Mouse (Mus musculus) adrenal gland, adult 18-20 months (tissue): ENCODE measurements around the gene Gm13539. TPM values are rescaled to one million over a fixed set of nuclear protein-coding genes. Genes with fewer than 3 reads are reported as not detected.

Source experiments
- DNase-seq, 2 experiments: peaks; one replicate each; pipeline ENCODE4 v3.0.0; 2021 to 2022; ENCODE audit warnings: low spot score in 2 of 2
- total RNA-seq, 2 experiments: library from RNA; stranded (reverse); gene quantifications; 1 replicate in 1 of 2; 2 replicates in 1 of 2; pipeline ENCODE4 v1.2.3; 2021

Gene Gm13539
- total RNA-seq, 2 experiments from 2014 or later = not detected

- DNase-seq = no peak
Observed at GRCm38 (mm10) chr2:25824751-25825150, 42.7 kb downstream of the Gm13539 start.

GRCm38 (mm10) chr2:25828344-25828947 is 46.4 kb downstream of the Gm13539 start:
- DNase-seq = no peak

GRCm38 (mm10) chr2:25830786-25831185 is 48.7 kb downstream of the Gm13539 start:
- DNase-seq = no peak

- peak; percentile 78 to 80 for DNase-seq
Observed at GRCm38 (mm10) chr2:25836291-25836690, 54.2 kb downstream of the Gm13539 start.

Other genes with a start within 250 kb of the Gm13539 start
- 10 to 100 TPM; 32.5 to 32.6 TPM for gene Traf2, start 235.3 kb upstream of the Gm13539 start, total RNA-seq
- gene Edf1, start 224.4 kb upstream of the Gm13539 start, total RNA-seq = 100 to 1,000 TPM; 302 to 308 TPM
- 1 to 10 TPM; 3.4 to 4.4 TPM for gene Mamdc4, start 207.4 kb upstream of the Gm13539 start, total RNA-seq
- gene Phpt1, start 207.0 kb upstream of the Gm13539 start, total RNA-seq = 10 to 100 TPM; 49.4 to 69.5 TPM
- 1 to 10 TPM; 1.5 to 1.7 TPM for gene Ajm1, start 200.5 kb upstream of the Gm13539 start, total RNA-seq
- gene Rabl6, start 173.7 kb upstream of the Gm13539 start, total RNA-seq = 10 to 100 TPM; 82.3 to 97.5 TPM
- gene Ccdc183, start 164.6 kb upstream of the Gm13539 start, total RNA-seq = not detected
- 10 to 100 TPM; 14.6 to 38.7 TPM for gene Tmem141, start 160.3 kb upstream of the Gm13539 start, total RNA-seq
- 10 to 100 TPM in 1 of 2 experiments, 1 to 10 TPM in 1; 5.3 to 12.3 TPM for gene Fcna, start 154.2 kb upstream of the Gm13539 start, total RNA-seq
- gene Lcn8, start 129.1 kb upstream of the Gm13539 start, total RNA-seq = not detected
- not detected for gene Lcn5, start 124.3 kb upstream of the Gm13539 start, total RNA-seq
- gene Lcn6, start 105.5 kb upstream of the Gm13539 start, total RNA-seq = not detected
- not detected for gene Lcn10, start 99.5 kb upstream of the Gm13539 start, total RNA-seq
- gene Obp2a, start 82.2 kb upstream of the Gm13539 start, total RNA-seq = 10 to 100 TPM in 1 of 2 experiments, not detected in 1; 67.0 TPM
- gene Bmyc, start 75.5 kb upstream of the Gm13539 start, total RNA-seq = 10 to 100 TPM; 36.0 to 42.9 TPM
- not detected for gene Obp2b, start 45.2 kb upstream of the Gm13539 start, total RNA-seq
- not detected for gene Lcn3, start 16.7 kb upstream of the Gm13539 start, total RNA-seq
- gene Lcn11, start 5.2 kb upstream of the Gm13539 start, total RNA-seq = not detected
- not detected for gene Glt6d1, start 33.6 kb downstream of the Gm13539 start, total RNA-seq
- not detected for gene Lcn9, start 40.9 kb downstream of the Gm13539 start, total RNA-seq
- gene Sohlh1, start 65.0 kb downstream of the Gm13539 start, total RNA-seq = not detected
- 1 to 10 TPM; 3.7 to 3.8 TPM for gene Kcnt1, start 81.5 kb downstream of the Gm13539 start, total RNA-seq
- 10 to 100 TPM; 35.3 to 37.5 TPM for gene Camsap1, start 201.0 kb downstream of the Gm13539 start, total RNA-seq
- 10 to 100 TPM; 30.4 to 44.8 TPM for gene Ubac1, start 239.5 kb downstream of the Gm13539 start, total RNA-seq